Mouse (Mus musculus): ENCODE results near the gene Cox6b2.

The Cox6b2 gene

DNA sequence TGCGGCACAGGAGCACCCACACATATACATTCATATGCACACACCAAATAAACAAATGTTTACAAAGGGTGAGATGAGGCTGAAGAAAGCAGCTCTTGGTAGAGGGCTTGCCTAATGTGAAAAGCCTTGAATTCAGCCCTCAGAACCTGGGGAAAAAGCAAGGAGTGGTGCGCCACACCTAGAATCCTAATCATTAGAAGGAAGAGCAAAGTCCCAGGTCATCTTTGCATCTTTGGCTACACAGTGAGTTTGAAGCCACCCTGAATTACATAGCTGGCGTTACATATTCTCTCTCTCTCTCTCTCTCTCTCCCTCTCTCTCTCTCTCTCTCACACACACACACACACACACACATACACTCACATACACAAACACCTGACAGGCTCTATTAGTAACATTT lies 33.6 kb downstream of the Cox6b2 start:
- no peak for DNase-seq (ENCODE audit: low read depth)

DNA sequence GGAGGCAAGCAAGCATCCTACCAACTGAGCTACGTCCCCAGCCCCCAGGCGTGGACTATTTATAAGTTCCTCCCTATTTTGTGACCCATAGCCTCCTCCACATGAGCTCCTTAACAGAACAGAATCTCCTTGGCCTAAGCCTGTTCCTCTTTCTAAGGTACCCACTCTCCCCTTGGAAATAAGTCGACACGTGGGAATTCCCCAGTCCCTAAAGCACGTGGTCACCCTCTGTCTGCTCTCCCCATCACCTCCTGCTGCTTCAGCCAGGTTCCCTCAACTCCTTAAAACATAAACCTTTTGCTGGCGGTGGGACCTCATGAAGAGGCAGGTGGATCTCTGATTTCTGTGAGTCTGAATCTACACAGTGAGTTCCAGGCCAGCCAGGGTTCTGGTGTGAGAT lies 35.9 kb downstream of the Cox6b2 start:
- DNase-seq (ENCODE audit: low read depth): no peak

DNA sequence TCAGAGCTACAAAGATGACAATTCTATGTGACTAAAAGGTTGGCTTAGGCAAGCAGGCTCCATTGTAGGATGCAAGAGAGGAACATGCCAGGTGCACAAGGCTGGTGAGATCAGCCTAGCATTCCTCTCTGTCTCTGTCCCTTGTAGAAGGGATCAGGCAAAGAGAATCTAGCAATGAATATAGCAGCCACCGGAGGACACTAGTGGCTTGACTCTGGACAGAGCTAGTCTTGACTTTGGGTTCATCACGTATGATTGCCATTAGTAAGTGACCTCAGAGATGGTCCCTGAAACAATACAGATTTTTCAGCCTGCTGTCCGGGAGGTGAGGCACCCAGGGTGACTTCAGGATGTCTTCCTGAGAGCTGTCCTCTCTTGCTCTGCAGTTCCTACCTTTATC lies 40.3 kb downstream of the Cox6b2 start:
- DNase-seq (ENCODE audit: low read depth): no peak

DNA sequence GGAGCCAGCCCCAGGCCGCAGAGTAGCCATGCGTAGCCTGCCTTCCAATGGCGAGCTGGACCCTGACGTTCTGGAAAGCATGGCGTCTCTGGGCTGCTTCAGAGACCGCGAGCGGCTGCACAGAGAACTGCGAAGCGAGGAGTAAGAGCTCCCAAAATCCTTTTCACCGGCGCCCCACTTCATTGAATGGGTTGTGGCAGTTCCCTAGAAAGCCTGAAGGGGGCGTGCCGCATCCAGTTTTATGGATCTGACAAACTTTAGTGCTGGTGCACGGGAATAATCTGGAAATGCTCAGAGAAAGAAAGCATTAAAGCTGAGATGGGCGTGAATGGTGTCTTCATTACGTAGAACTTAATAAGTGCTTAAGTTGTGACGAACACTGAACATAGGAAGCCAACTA lies 47.8 kb downstream of the Cox6b2 start:
- DNase-seq (ENCODE audit: low read depth): peak; percentile 47

DNA sequence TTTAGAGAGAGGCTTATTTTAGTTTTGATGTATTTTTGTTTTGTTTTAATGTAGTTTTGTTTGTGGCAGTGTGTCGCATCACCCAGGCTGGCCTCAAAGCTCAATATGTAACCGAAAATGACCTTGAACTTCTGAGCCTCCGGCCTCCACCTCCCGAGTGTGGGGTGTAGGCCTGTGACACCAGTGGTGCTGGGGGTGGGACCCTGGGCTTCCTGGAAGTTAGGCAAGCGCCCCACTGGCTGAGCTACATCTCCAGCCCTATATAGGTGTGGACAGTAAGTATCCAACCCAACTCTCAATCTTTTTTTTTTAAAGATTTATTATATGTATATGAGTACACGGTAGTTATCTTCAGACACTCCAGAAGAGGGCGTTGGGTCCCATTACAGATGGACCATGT lies 49.7 kb downstream of the Cox6b2 start:
- no peak for DNase-seq (ENCODE audit: low read depth)

DNA sequence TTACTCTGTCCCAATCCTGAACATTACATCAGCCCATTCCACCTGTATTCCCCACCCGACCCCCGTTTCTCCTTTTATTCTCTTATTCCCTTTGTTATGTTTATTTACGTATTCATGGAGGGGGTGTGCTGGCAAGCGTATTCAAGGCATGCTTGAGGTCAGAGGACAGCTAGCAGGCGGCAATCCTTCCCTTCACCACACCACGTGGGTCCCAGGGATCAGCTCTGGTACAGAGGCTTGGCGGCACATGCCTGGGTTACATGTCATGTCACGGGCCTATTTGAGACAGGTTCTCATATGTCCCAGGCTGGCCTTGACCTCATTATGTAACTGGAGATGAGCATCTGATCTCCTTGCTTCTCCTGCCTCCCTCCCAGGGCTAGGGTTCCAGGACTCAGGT lies 50.6 kb downstream of the Cox6b2 start:
- DNase-seq (ENCODE audit: low read depth): no peak
